Mouse (Mus musculus) urinary bladder, adult 2 months (tissue): ENCODE data around the gene Slc35e1. TPM values are rescaled to one million over a fixed set of nuclear protein-coding genes. Genes with fewer than 3 reads are reported as not detected.

ENCODE experiments used
- polyA plus RNA-seq: library from polyadenylated mRNA; depleted of rRNA; stranded (reverse); fragments of >200 nt; gene quantifications from 2 replicates; pipeline ENCODE4 v1.2.3, GENCODE M21; 2012; rRNA removed

Gene Slc35e1
- polyA plus RNA-seq, 1 experiment, result 21.4 TPM

Other genes starting within 250 kb of the Slc35e1 start
- 6.2 and 8.5 TPM in 2 replicates for gene Gm10282, start 187.4 kb downstream of the Slc35e1 start, polyA plus RNA-seq
- gene Klf2, start 173.6 kb downstream of the Slc35e1 start, polyA plus RNA-seq, result 32.4 and 36.7 TPM in 2 replicates
- 52.1 and 54.6 TPM in 2 replicates for gene Eps15l1, start 71.2 kb downstream of the Slc35e1 start, polyA plus RNA-seq
- gene Calr3, start 48.7 kb downstream of the Slc35e1 start, polyA plus RNA-seq, result 0.98 and 1.2 TPM in 2 replicates
- gene 1700030K09Rik, start 48.7 kb downstream of the Slc35e1 start, polyA plus RNA-seq, result 8.7 and 9.3 TPM in 2 replicates
- 27.4 and 38.5 TPM in 2 replicates for gene Cherp, start 17.4 kb downstream of the Slc35e1 start, polyA plus RNA-seq
- gene Med26, start 55.7 kb upstream of the Slc35e1 start, polyA plus RNA-seq, result 8.9 and 9.8 TPM in 2 replicates
- gene Smim7, start 78.5 kb upstream of the Slc35e1 start, polyA plus RNA-seq, result 60.1 and 70.8 TPM in 2 replicates
- gene Tmem38a, start 79.4 kb upstream of the Slc35e1 start, polyA plus RNA-seq, result 80.0 and 91.5 TPM in 2 replicates
- gene Nwd1, start 154.1 kb upstream of the Slc35e1 start, polyA plus RNA-seq, result 0.15 and 0.41 TPM in 2 replicates
- 122 and 134 TPM in 2 replicates for gene Sin3b, start 230.7 kb upstream of the Slc35e1 start, polyA plus RNA-seq